Mouse (Mus musculus): ENCODE measurements around the gene Bach1. TPM values are rescaled to one million over a fixed set of nuclear protein-coding genes. Genes with fewer than 3 reads are reported as not detected.

The Bach1 gene
- total and polyA plus RNA-seq, 3 experiments = 8.3 to 27.9 (median 26.4) TPM

GRCm38 (mm10) chr16:87665246-87665645 lies 33.5 kb upstream of the Bach1 start:
- Histone ChIP-seq H3K79me2 (replicated peaks; ENCODE audit: control insufficient read depth, insufficient read depth, low read length) (no peaks in the 10 kb centered on the region), H3K4me3 (no peak overlapping the region), H3K36me3 (ENCODE audit: control insufficient read depth, insufficient read depth, low read length) (0 out of 2 replicates have a peak, but pooled peaks cover 2% of the 10 kb centered on the region), H3K27ac (no peak overlapping the region), H3K9ac (ENCODE audit: low read depth, low read length) (no peak overlapping the region), H3K27me3 (ENCODE audit: control insufficient read depth, insufficient read depth, low read length) (no peaks in the 10 kb centered on the region), H3K4me1 (ENCODE audit: control insufficient read depth, insufficient read depth, low read length) (peaks cover 5% of the 10 kb centered on the region)
- no peak for DNase-seq
- TF ChIP-seq EP300 (IDR thresholded peaks at IDR 0.05; ENCODE audit: insufficient read depth, low read depth, low read length) (no peak), CTCF (IDR thresholded peaks at IDR 0.05) (no peak), POLR2A (IDR thresholded peaks at IDR 0.05; ENCODE audit: insufficient read depth, low read depth, low read length) (no peak)
- intact Hi-C loops (cut with DNase I) = loop anchor here (2.0 kb wide), 1 partner anchor 34 kb away; the partner anchor contains the start of gene Bach1
- 57% methylated on average over 9 of the region's 9 CpGs for WGBS

- Histone ChIP-seq H3K4me1 (ENCODE audit: control insufficient read depth, insufficient read depth, low read length) (peaks cover 4% of the 10 kb centered on the region), H3K79me2 (replicated peaks; ENCODE audit: control insufficient read depth, insufficient read depth, low read length) (no peaks in the 10 kb centered on the region), H3K36me3 (ENCODE audit: control insufficient read depth, insufficient read depth, low read length) (0 out of 2 replicates have a peak, but pooled peaks cover 2% of the 10 kb centered on the region), H3K4me3 (no peak overlapping the region), H3K9ac (ENCODE audit: low read depth, low read length) (no peak overlapping the region), H3K27me3 (ENCODE audit: control insufficient read depth, insufficient read depth, low read length) (no peaks in the 10 kb centered on the region), H3K27ac (no peak overlapping the region)
- 78% methylated on average over 19 of the region's 19 CpGs for WGBS
- no peak for DNase-seq
- no peak for TF ChIP-seq CTCF (IDR thresholded peaks at IDR 0.05)
- TF ChIP-seq EP300 (IDR thresholded peaks at IDR 0.05; ENCODE audit: insufficient read depth, low read depth, low read length) = no peak
- no peak for TF ChIP-seq POLR2A (IDR thresholded peaks at IDR 0.05; ENCODE audit: insufficient read depth, low read depth, low read length)
- intact Hi-C loops (cut with DNase I) = loop anchor here (2.0 kb wide), 1 partner anchor 33 kb away; the partner anchor contains the start of gene Bach1
Measured at GRCm38 (mm10) chr16:87665752-87666619, 32.8 kb upstream of the Bach1 start.

- Histone ChIP-seq H3K36me3 (ENCODE audit: control insufficient read depth, insufficient read depth, low read length) (0 out of 2 replicates have a peak, but pooled peaks cover 2% of the 10 kb centered on the region), H3K27ac (no peak overlapping the region), H3K9ac (ENCODE audit: low read depth, low read length) (no peak overlapping the region), H3K4me1 (ENCODE audit: control insufficient read depth, insufficient read depth, low read length) (peaks cover 5% of the 10 kb centered on the region), H3K79me2 (replicated peaks; ENCODE audit: control insufficient read depth, insufficient read depth, low read length) (no peaks in the 10 kb centered on the region), H3K4me3 (no peak overlapping the region), H3K27me3 (ENCODE audit: control insufficient read depth, insufficient read depth, low read length) (no peaks in the 10 kb centered on the region)
- 73% methylated on average over 4 of the region's 4 CpGs for WGBS
- no peak for TF ChIP-seq CTCF (IDR thresholded peaks at IDR 0.05)
- TF ChIP-seq EP300 (IDR thresholded peaks at IDR 0.05; ENCODE audit: insufficient read depth, low read depth, low read length) = no peak
- no peak for DNase-seq
- intact Hi-C loops (cut with DNase I) = no loop called here
Measured at GRCm38 (mm10) chr16:87666620-87667004, 32.1 kb upstream of the Bach1 start.

GRCm38 (mm10) chr16:87668002-87668401 lies 30.7 kb upstream of the Bach1 start:
- TF ChIP-seq CTCF (IDR thresholded peaks at IDR 0.05) = no peak
- no peak for TF ChIP-seq EP300 (IDR thresholded peaks at IDR 0.05; ENCODE audit: insufficient read depth, low read depth, low read length)
- no peak for TF ChIP-seq POLR2A (IDR thresholded peaks at IDR 0.05; ENCODE audit: insufficient read depth, low read depth, low read length)
- H3K4me1 ChIP-seq (ENCODE audit: control insufficient read depth, insufficient read depth, low read length) = peaks cover 3% of the 10 kb centered on the region
- H3K79me2 ChIP-seq (replicated peaks; ENCODE audit: control insufficient read depth, insufficient read depth, low read length) = no peaks in the 10 kb centered on the region
- WGBS = 93% methylated on average over 6 of the region's 6 CpGs
- no peak overlapping the region for H3K9ac ChIP-seq (ENCODE audit: low read depth, low read length)
- H3K27me3 ChIP-seq (ENCODE audit: control insufficient read depth, insufficient read depth, low read length) = no peaks in the 10 kb centered on the region
- no peak overlapping the region for H3K27ac ChIP-seq
- no peak for DNase-seq
- 0 out of 2 replicates have a peak, but pooled peaks cover 2% of the 10 kb centered on the region for H3K36me3 ChIP-seq (ENCODE audit: control insufficient read depth, insufficient read depth, low read length)
- intact Hi-C loops (cut with DNase I) = no loop called here
- no peak overlapping the region for H3K4me3 ChIP-seq

GRCm38 (mm10) chr16:87670091-87670820 lies 28.5 kb upstream of the Bach1 start:
- H3K9ac ChIP-seq (ENCODE audit: low read depth, low read length) = no peak overlapping the region
- no peaks in the 10 kb centered on the region for H3K36me3 ChIP-seq (ENCODE audit: control insufficient read depth, insufficient read depth, low read length)
- DNase-seq = no peak
- H3K79me2 ChIP-seq (replicated peaks; ENCODE audit: control insufficient read depth, insufficient read depth, low read length) = no peaks in the 10 kb centered on the region
- TF ChIP-seq POLR2A (IDR thresholded peaks at IDR 0.05; ENCODE audit: insufficient read depth, low read depth, low read length) = no peak
- TF ChIP-seq CTCF (IDR thresholded peaks at IDR 0.05) = no peak
- no peak for TF ChIP-seq EP300 (IDR thresholded peaks at IDR 0.05; ENCODE audit: insufficient read depth, low read depth, low read length)
- H3K27me3 ChIP-seq (ENCODE audit: control insufficient read depth, insufficient read depth, low read length) = no peaks in the 10 kb centered on the region
- peak overlapping the region; percentile 36; the same call in 1 of the 2 replicates for H3K27ac ChIP-seq
- peaks cover 3% of the 10 kb centered on the region for H3K4me1 ChIP-seq (ENCODE audit: control insufficient read depth, insufficient read depth, low read length)
- intact Hi-C loops (cut with DNase I) = no loop called here
- H3K4me3 ChIP-seq = no peak overlapping the region
- 54% methylated on average over 8 of the region's 8 CpGs for WGBS
